Mouse (Mus musculus): ENCODE data around the gene Qtrt1.

DNA sequence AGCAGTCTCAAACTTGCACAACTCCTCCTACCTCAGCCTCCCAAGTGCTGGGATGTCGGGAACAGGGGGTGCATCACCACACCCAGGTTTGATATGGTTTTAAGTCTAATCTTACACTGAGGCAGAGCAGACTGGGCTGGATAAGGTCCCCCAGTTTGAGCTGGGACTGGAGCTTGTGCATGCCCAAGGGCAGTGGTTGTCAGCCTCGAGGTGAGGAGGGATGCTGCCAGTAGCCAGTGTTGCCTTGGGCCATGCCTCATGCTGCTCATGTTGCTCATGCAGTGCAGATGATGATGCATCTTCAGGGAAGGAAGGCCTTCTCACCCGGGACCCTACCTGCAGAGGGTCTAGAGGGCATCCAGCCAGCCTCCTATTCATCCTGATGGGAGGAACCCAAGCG lies 6.1 kb upstream of the Qtrt1 start:
- TF ChIP-seq CTCF (IDR thresholded peaks at IDR 0.05; ENCODE audit: borderline replicate concordance, extremely low read depth, insufficient read depth, insufficient read length): no peak
- TF ChIP-seq POLR2A (IDR thresholded peaks at IDR 0.05; ENCODE audit: borderline replicate concordance, extremely low read depth, insufficient read depth, insufficient read length, poor library complexity, severe bottlenecking): no peak

Data from brain, embryonic 14.5 days (tissue).